Mouse (Mus musculus): ENCODE measurements around the gene Lrmda.

DNA sequence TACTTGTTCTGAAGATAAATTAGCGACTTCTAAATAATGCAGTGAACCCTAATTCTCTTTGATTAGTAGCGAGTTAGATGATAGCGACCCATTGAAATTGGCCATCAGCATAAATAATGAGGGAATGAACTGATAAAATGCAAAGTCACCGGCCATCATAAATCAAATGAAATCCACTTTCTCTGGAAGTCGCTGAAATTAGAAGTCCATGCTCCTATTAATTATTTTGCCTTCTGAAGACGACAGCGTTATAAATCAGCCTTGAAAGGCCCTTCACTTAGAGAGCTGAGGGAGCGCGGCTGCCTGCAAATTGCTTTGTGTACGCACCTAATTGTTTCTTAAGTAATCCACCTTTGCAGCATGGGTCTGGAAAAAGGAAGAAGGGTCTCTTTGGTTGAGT lies 374.1 kb downstream of the Lrmda start:
- TF ChIP-seq POLR2A (IDR thresholded peaks at IDR 0.05; ENCODE audit: low read depth, low read length), result no peak
- no peak for TF ChIP-seq CTCF (IDR thresholded peaks at IDR 0.05; ENCODE audit: extremely low read depth, insufficient read length, insufficient replicate concordance, low read depth, low read length)
